Mouse (Mus musculus) testis, postnatal 10 days (tissue): ENCODE measurements around the gene Rab5b.

Source experiments
- DNase-seq: peaks from one replicate; pipeline ENCODE4 v3.0.0; 2021; ENCODE audit warnings: low spot score

The Rab5b gene

DNA sequence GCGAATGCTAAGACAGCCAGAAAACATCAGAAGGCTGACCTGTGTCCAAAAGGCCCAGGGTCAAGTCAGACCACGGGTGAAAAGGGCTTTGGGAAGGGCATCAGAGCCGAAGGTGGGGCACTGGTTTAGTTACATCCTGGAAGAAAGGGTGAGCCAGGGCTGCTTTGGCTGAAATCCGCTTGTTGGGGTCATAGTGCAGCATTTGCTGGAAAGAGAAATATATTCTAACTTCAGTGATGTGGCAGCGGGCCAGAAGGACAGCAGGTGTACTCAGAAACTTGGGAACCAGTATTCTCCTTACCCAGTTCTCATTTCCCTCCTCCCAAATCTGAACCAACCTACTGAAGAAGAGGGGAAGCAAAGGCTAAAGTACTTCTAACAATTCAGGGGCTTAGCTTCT is 2.9 kb upstream of the Rab5b start:
- peak; percentile 48 for DNase-seq

DNA sequence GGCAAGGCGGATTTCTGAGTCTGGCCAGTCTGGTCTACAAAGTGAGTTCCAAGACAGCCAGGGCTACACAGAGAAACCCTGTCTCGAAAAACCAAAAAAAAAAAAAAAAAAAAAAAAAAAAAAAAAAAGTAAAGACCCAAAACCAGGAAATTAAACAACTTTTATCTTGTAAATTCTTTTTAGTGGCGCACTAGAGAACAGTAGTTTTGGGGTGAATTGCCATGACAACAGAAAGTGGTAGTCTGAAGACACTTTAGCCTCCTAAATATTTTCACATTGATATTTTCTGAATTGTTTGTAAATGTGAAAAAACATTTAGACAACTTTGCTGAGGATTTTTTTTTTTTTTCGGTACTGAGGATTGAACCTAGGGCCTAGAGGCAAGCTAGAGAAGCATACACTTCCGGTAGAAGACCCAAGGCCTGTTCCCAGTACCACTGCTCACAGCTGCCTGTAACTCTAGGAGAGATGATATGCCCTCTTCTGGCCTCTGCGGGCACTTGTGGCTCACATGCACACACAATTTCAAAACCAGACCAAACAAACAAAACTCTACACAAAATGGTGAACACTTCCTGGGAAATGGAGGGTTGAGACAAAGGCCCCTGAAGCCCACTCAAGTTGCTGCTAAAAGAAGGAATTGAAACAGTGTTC is 1.1 kb upstream of the Rab5b start:
- no peak for DNase-seq

DNA sequence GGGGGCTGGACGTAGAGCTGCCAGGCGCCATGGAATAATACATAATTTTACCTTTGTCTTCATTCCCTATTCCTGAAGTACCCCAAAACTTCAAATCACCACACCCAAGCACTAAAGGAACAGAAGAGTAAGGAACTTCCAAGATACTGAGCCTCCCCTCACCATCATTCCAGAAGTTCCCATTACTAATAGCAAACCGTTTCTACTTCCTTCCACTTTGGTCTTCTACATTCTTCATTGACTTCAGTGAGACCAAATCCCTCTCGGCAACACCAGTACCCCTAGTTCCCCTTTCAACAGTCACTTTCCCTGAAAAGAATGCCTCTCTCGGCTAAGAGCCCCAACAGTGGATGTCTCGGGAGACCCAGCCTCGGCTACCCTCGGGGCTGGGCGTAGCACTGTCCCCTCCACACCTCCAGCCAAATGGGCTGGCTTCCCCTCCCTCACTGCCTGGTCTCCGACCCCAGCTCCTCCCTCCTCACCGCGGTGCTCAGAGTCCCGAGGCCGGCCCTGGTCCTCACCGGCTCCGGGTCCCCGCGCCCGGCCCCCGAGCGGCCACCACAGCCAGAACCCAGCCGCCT is 563 bp downstream of the Rab5b start:
- no peak for DNase-seq

DNA sequence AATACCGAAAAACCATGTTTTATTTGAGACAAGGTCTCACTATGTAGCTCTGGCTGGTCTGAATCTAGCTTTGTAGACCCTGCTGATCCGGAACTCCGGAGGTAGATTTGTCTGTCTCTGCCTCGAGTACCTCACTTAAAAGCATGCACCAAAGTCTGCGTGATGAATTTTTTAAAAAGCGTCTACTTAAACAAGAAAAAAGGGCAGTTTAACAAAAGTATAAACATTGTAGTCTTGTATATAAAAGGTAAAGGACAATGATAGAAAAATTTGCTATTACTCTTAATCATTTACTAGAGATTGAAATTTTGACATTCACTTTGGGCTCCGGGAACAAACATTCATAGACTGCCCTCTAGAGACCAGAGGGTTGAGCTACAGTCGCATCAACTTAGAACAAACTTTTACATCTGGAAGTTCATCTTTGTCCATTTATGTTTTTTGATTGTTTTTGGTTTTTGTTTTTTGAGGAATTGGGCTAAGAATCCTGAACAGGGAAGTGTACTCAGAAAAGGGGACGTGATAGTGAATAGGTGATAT is 21.5 kb downstream of the Rab5b start:
- DNase-seq: no peak

DNA sequence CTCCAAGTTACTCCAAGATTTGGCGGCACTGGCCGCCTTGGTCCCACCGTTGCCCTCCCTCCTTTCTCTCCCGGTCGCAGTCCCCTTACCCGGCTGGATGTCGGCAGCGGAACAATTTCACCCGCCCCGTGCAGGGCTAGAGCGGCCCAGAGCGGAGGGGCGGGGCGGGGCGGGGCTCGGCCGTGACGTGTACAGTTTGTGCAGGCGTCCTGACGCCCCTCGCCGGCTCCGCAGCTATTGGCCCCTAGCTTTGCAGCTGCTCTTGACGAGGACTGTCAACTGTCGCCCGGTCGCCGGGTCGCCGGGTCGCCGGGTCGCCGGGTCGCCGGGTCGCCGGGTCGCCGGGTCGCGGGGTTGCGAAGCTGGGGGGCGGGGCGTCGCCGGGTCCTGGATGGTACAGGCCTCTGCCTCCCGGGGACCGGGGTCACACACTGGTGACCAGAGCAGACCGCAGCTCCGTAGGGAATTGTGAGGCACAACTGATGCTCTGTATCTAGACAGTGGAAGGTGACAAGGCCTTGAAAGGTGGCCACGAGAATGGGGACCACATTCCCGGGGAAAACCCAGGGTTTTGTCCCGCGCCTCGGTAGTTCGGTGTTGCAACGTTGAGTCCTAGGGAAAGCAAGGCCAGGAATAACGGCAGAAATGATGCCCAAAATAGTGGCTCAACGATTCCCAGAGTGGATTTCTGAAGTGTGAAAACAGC is 22.1 kb downstream of the Rab5b start, which contains the start of gene Suox:
Suox (minus strand) TSS at position 311 of the 706 bp plus-strand sequence.
- peak; percentile 83 for DNase-seq

DNA sequence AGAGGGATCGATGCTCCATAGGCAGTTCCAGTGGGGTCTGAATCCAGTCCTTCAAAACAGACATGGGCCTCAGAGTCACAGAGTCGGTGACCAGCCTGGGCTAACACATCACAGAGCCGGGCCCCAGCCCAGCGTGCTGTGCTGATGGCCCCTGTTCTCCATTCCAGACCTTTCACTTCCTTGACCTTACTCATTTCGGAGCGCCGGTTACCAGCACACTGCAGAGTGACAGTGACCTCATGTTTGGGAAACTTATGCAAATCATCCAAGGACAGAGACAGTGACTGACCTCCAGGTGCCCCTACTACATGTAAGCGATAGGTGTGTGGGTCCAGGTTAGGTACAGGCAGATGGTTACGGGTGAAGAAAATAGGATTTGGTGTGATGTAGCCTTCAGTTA is 24.9 kb downstream of the Rab5b start:
- DNase-seq: no peak

DNA sequence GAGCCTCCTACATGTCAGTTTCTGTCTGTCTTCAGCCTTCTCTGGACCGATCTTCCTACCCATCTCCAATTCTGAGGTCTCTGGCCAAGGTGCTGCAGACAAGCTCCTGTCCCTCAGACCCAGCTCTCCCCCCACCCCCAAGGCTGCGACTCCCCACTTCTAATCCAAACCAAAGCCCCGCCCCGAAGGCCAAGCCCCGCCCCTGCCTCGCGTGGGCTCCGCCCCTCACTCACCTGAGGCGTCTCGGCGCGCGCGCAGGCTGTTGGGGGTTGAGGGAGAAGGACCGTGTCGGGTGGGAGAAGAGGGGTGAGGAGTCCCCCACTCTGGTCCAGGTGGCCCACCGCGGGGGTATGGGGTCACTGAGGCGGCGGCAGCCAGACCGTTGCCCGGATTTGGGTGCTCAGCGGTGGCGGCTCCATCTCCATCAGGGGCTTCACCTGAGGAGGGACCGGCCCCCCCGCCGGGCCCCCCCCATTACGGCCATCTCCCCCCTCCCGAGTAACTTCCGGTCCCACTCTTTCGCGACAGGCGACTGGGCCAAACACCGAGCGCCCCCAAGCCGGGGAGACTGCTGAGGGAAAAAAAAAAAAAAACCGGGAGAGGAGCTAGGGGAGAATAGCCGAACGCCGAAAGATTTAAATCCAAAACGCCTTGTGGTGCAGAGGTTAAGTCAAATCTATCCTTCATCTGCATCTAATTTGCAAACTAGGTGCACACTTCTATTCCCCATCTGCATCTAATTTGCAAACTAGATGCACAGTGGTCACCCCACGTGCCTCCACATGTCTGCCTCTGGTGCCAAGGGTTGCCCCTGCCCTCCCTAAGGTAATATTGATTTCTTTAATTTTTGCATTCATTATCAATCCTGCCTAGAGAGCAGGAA is 27.0 kb downstream of the Rab5b start:
- DNase-seq: peak; percentile 85

DNA sequence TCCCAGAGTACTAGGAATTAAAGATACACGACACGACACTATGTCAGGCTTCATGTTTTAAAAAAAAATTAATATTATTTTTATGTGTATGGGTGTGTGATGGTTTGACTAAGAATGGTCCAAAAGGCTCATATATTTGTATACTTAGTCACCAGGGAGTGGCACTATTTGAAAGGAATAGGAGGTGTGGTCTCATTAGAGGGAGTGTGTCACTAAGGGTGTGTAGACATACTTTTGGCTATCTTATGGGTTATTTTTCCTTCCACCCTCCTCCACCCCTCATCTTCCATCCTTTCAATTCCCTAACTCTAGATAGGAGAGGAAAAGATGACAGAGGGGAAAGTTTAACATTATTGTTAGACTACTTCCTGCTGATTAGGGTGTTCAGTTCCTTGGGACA is 30.3 kb downstream of the Rab5b start:
- no peak for DNase-seq

DNA sequence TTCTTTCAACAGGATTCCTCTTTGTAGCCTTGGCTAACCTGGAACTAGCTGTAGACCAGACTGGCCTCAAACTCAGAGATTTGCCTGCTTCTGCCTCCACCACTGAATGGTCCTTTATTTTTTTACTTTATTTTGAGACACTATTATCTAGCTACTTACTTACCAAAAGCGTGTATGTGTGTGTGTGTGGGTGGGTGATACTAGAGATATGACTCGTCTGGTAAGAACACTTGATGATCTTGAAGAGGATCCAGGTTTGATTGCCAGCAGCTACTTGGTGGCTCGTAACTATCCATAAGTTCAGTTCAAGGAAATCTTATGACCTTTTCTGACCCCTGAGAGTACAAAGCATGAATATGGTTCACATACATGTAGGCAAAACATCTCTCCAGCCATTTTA is 30.8 kb downstream of the Rab5b start:
- DNase-seq: no peak

DNA sequence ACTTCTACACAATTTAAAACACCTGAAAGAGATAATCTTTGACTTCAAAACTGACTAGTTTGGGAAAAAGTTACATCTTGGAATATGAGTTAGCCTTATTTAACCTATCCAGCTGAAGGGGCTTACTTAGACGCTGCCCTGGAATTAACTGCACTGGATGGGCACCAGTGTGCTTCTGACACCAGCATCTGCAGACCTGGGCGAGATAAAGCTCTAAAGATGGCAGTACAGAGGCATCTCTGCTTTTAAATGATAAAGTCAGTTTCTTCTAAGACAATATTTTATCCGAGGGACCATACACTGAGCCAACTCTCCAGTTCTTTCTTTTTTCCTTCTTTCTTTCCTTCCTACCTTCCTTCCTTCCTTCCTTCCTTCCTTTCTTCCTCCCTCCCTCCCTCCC is 31.3 kb downstream of the Rab5b start:
- DNase-seq: no peak

DNA sequence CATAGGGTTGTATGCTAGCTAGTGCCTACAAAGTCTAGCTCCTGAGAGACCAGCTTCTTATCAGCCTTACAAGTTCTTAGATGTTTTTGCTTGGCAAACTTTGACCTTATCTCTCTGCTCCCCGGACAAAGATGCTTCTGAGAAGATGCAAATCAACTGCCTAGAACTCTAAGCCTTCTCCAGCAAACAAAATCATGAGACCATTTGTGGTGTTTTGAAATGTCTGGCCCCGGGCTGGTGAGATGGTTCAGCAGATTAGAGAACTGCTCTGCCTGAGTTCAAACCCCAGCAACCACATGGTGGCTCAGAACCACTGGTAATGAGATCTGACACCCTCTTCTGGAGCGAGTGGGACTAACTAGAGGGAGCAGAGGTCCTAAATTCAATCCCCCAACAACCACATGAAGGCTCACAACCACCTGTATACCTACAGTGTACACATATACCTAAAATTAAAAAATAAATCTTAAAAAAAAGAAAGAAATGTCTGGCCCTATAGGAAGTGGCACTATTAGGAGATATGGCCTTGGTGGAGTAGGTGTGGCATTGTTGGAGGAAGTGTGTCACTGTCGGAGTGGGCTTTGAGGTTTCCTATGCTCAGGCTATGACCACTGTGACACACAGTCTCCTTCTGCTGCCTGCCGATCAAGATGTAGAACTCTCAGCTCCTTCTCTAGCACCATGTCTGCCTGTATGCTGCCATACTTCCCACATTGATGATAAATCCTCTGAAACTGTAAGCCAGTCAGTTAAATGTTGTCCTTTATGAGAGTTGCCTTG is 32.4 kb downstream of the Rab5b start:
- no peak for DNase-seq

DNA sequence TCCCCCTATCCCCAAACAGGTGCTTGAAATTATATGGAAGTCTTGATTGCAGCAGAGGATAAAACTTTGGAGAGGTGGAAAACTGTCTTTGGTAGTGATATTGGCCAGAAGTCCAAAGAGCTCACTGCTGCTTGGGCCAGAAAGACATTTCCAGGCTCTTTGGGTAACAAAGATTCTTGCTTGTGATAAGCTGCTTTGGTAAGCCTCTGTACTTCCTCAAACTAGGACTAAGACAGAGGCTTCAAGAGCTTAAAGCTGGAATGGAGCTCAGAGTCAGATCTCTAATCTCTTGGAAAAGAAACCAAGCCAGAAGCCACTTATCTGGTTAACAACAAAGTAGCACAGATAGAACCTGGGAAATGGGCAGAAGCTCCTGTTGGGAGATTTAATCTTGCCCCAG is 33.6 kb downstream of the Rab5b start:
- no peak for DNase-seq

DNA sequence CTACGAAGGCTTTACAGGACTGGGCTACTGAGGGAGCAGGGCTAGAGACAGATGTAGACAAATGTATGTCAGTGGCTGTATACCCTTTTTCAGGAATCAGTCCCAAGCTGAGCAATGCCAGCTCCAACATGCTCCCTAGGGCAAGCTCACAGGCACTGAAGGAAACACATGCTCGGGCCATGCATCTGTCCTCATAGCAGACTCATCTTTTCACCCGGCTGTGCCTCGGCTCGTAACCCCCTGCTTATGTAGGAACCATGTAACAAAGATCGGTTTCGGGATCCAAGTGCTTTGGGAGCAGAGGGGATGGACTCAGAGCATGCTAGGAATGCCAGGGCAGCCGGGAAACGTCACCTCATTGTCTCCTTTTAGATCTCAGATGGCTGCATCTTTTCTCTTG is 36.6 kb downstream of the Rab5b start:
- DNase-seq: no peak

DNA sequence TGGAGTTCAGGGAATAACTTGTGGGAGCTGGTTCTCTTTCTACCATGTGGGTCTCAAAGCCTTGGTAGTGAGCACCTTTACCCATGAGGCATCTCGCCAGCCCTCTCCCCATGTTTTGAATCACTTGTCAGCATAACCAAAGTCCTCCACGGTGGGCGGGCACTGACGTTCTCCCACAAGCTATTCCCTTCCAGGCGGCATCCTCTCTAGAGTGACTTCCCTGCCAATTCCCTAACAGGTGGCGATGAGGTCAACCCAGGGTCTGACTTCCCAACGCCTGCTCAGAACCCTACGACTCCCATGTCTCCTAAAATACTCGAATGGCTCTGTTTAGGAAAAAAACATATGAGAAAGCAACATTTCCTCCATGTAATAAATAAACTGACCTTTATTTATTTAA is 38.2 kb downstream of the Rab5b start:
- no peak for DNase-seq

DNA sequence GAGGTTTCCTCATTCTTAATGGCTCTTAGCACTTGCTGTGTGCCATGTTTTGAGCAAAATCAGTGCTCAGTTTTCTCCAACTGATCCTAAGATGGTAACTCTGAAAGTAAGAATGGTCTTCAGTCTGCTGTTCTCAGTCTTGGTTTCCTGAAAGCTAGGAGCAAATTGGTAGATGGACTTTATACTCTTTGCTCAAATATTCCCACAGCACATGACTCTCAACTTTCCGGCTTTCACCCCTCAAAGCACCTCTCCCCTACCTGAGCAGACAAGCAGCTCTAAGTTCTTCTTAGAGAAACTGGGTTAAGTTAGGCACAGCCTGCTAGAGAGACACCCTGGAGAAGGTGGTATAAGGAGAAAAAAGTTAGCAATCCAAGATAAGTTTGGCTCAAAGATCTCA is 39.3 kb downstream of the Rab5b start:
- no peak for DNase-seq

DNA sequence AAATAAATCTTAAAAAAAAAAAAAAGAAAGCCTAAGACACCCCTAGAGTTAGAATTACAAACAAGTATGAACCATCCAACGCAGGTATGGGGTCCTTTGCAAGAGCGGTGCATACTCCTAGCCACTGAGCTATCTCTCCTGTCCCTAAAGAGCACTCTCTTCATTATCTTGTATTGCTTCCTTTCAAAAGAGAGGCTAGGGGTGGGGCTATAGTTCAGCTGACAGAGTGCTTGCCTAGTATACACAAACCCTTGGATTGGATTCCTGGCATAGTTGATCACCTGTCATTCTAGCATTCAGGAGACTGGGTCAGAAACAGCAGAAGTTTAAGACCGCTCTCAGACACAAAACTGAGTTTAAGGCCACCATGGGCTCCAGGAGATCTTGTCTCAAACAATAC is 40.8 kb downstream of the Rab5b start:
- DNase-seq: no peak

DNA sequence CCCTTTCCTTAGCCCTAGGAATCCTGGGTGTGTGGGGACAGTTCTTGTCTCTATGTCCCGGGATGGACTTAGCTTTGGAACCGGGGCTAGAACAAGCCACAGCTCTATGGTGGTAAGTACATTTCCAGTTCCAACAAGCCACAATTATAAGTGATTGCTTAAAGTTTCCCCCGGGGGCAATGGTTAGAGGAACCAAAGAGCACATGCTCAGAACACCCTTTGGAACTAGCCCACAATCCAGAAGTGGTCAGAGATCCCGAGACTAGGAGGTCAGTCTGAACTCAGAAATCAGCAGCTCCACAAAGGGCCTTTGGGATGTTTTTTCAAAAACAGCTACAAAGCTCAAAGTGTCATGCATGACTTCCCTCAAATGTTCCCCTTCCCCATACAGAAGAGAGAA is 42.2 kb downstream of the Rab5b start:
- DNase-seq: no peak

DNA sequence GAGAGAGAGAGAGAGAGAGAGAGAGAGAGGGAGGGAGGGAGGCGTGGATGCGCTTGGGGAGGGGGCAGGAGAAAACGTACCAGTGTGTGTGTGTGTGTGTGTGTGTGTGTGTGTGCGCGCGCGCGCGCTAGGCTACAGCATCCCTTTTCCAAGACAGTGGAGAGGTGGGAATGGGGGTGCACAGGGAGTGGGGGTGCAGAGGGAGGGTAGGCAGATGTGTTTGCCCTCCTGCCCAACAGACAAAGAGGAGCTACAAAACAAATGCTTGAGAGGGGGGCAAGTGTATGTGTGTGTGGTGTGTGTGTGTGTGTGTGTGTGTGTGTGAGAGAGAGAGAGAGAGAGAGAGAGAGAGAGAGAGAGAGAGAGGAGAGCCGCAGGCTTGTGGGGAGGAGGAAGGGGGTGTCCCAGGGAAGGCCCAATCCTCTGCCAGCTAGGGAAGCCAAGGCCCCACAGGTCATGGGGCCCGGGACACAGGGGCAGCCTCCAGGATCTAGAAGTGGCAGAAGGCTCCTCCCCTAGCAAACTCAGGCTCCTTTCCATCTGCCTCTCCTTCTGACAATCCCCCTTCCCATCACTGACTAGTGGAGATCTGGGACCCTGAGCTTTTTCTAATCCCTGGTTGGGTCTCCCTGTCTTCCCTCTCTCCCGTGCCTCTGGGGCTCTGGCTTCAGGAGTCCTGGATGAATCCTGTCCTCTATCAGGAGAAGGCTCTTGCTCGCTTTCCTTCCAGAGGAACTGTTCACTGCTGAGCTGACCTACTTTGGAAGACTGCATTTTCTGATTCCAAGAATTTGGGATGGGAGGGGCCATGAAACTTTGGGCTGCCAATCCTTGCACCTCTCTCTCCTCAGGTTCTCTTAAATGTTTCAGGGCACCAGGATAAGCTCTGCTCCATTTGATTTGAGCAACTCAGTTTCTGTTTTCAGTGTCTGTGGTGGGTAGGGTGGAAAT is 49.6 kb downstream of the Rab5b start:
- peak; percentile 60 for DNase-seq

DNA sequence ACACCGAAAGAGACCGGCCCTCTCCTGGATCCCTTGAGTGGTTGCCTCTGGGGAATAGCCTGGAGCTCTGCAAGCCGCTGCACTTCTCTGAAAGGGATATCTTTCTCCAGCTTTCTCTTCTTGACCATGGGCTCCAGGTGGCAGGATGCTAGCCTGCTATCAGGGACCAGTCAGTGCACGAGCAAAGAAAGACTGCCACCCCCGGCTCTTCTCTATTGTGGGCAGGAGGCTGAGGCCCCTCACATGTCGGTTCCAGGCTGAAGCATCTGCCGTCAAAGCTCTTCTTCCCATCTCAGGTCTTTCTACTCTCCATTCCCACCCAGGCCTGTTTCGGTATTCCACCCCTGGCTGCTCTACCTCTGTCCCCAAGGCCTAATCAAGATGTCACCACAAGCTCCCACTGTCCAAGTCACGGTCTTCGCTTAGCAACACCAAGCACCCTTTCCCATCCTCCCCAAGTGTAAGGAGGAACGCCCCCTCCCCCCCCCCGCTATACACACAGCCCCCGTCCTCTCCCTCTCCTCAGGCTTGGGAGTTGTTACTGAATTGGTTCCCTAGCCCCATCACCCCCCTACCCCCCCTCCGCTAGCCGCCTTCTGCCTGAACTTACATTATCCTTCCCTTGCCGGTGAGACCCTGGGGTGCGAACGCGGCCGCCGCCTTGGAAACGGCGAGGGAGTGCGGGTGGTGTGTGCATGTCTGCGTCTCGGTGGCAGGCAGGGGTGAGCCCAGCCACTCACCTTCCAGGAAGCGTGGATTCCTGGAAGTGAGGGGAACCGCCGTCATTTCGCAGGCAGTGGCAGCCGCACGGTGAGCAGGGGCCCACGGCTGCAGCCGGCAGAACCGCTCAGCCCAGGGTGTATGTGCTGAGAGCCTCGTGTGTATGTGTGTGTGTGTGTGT is 50.7 kb downstream of the Rab5b start, which contains the start of gene Ikzf4:
Ikzf4 (minus strand) TSS at position 881 of the 901 bp plus-strand sequence.
- peak; percentile 51 for DNase-seq
